Mouse (Mus musculus) stomach, postnatal 0 days (tissue): ENCODE results near the gene Rnd3.

Source experiments
- CTCF ChIP-seq: IDR thresholded peaks from 2 replicates; pipeline ENCODE4 v1.5.1; 2016; ENCODE audit warnings: antibody characterized with exemption, low read depth, mild to moderate bottlenecking, moderate library complexity
- EP300 ChIP-seq: optimal IDR thresholded peaks from 2 replicates; pipeline ENCODE3; 2016; ENCODE audit warnings: antibody characterized with exemption

DNA sequence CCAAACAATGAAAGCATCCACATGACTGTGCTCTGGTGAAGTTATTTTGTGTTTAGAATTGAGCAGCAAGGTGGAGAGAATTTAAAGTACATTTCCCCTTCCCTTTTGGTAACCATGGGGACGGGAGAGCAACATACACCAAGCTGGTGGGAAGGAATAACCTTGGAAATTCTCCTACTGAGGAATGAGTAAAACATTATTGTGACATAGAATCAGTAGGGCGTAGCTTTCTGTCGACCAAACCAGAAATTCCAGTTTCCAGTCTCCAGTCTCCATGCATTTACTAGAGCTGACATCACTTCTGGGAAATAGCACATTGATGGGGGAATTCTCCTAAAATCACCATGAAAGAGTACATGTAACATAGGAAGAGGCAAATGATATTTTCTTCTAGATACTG, 28.7 kb upstream of the Rnd3 start:
- TF ChIP-seq EP300 (no peak), CTCF (no peak)
